Mouse (Mus musculus): ENCODE data around the gene Gal3st4.

The Gal3st4 gene

DNA sequence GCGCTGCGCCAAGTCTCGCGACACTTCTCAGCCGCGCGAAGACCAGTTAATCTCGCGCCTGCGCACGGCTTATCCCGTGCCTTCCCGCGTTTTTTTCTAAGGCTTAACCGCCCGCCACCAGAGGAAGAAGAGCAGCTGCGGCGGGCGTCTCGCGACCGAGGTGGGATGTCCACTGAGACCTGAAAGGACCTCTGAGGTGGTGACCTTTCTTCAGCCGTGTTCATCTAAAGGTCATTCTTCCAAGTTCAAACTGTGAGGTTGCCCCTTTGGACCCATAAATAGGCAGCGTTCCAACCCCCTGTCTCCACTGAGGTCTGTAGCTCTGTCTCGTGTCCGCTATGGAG lies 7.8 kb upstream of the Gal3st4 start:
- H3K9me3 ChIP-seq (ENCODE audit: low read length): no peaks in the 10 kb centered on the region
- H3K36me3 ChIP-seq (ENCODE audit: insufficient read depth, low read length): peaks cover 65% of the 10 kb centered on the region
- TF ChIP-seq POU5F1 (IDR thresholded peaks at IDR 0.05; ENCODE audit: borderline replicate concordance, low read length): no peak
- TF ChIP-seq CTCF (conservative IDR thresholded peaks at IDR 0.05; ENCODE audit: low read length): no peak
- TF ChIP-seq NANOG (IDR thresholded peaks at IDR 0.05; ENCODE audit: borderline replicate concordance, low read length): no peak
- peak overlapping the region; percentile 88 for H3K4me3 ChIP-seq (replicated peaks; ENCODE audit: low read length)
- H3K27me3 ChIP-seq (ENCODE audit: insufficient read depth, low read length): peaks cover 32% of the 10 kb centered on the region
- peaks cover 47% of the 10 kb centered on the region for H3K4me1 ChIP-seq (replicated peaks; ENCODE audit: low read depth, low read length)

DNA sequence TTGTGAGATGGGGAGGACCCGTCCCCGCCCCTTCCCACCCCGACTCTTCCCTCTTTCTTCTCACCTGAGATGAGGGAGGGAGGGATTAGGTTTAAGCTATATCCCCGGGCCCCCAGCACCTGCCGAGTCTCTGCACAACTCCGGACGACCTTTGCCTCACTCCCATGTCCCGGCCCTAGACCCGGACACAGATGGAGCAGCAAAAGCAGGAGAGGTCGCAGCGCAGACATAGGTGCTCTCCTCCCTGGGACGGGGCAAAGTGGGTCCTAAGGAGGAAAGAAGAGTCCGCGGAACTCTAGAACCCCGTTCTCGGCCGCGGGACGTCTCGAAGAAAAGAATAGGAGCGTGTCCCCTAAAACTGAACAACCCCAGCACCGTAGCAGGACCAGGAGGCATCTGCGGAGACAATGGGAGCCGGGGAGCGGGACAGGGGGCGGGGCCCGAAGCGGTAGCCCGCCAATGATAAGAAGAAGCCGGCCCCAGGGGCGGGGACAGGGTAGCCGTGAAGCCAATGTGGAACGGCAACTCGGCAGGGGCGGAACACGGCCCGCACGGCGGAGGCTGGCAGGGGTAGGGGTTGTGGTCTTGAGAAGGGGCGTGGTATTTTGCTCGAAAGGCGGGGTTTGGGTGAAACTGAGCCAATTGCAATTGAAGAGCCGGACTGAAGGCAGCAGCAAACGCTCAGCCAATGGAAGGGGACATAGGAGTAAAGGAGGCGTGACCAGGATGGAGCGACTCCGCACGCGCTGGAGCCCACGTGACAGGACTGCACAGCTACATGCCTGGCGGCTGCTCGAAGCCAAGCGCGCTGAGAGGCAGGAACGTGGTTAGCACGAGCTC lies 7.2 kb upstream of the Gal3st4 start, which contains the start of the genes Gm43720, Gpc2 and Stag3:
Gene Gm43720, minus strand, starts transcription at position 374 of the 840 bp plus-strand sequence.
Gene Gpc2, minus strand, starts transcription at position 421 of the 840 bp plus-strand sequence.
Gene Stag3, plus strand, starts transcription at position 656 of the 840 bp plus-strand sequence.
- no peaks in the 10 kb centered on the region for H3K9me3 ChIP-seq (ENCODE audit: low read length)
- H3K4me1 ChIP-seq (replicated peaks; ENCODE audit: low read depth, low read length): peaks cover 53% of the 10 kb centered on the region
- peaks cover 37% of the 10 kb centered on the region for H3K27me3 ChIP-seq (ENCODE audit: insufficient read depth, low read length)
- peak within 1 kb of the TSS; percentile 88 for H3K4me3 ChIP-seq (replicated peaks; ENCODE audit: low read length)
- H3K36me3 ChIP-seq (ENCODE audit: insufficient read depth, low read length): peaks cover 60% of the 10 kb centered on the region
- TF ChIP-seq NANOG (IDR thresholded peaks at IDR 0.05; ENCODE audit: borderline replicate concordance, low read length): no peak
- no peak for TF ChIP-seq CTCF (conservative IDR thresholded peaks at IDR 0.05; ENCODE audit: low read length)
- TF ChIP-seq POU5F1 (IDR thresholded peaks at IDR 0.05; ENCODE audit: borderline replicate concordance, low read length): no peak

DNA sequence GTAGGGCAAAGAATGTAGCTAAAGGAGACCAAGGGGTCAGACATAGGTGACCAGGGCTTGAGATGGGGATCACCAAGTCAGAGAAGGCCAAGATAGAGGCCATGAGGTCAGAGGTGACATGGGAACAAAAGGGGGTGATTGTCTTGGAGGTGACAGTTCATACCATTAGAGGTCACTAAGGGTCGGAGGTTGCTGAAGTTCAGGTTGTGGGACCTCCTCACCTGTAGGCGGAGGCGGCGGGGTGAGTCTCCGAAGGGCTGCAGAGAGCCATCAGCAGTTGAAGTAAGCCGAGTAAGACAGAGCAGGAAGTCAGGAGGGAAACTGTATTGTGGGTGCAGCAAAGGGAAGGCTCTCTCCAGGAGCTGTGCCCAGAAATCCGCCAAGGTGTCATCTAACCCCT lies 5.4 kb upstream of the Gal3st4 start:
- Histone ChIP-seq H3K9me3 (ENCODE audit: low read length) (no peaks in the 10 kb centered on the region), H3K4me1 (replicated peaks; ENCODE audit: low read depth, low read length) (peaks cover 64% of the 10 kb centered on the region), H3K27me3 (ENCODE audit: insufficient read depth, low read length) (peaks cover 46% of the 10 kb centered on the region), H3K36me3 (ENCODE audit: insufficient read depth, low read length) (peaks cover 49% of the 10 kb centered on the region), H3K4me3 (replicated peaks; ENCODE audit: low read length) (no peak overlapping the region)
- TF ChIP-seq CTCF (conservative IDR thresholded peaks at IDR 0.05; ENCODE audit: low read length): no peak

DNA sequence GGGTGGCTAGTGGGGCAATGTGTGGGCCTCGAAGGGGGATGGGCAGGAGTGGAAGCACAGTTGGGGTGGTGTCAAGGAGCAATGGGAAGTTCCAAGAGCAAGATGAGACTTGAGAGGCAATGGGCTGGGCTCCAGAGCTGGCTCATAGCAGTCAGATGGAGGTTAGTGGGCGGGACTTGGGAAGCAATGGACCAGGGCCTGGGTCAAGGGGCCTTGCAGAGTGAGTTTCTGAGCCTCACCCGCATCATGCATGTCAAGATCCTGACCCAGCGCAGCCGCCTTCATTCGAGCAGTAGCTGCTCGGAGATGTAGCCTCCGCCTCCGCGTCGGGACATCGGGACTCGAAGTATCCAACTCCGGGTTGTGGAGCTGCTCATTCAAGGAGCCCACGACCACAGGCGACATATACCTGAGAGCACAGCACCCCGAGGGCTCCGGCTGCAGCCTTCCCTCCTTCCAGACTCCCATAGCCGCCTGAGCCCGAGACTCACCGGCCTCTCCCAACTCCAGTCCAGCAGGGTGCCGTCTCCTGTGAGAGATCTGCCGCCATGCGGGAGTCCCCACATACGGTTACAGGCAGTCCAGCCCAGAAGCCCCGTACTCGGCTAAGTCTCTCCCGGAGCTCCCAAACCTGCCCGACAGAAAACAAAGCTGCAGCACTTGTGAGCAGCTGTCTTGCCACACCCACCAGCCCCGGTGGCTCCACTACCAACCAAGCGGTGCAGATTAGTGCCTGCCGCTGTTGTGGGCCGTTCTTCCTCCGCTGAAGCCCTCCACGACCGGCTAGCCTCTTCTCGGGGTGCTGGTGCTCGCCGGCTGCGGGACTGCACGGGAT lies 2.8 kb upstream of the Gal3st4 start:
- H3K4me3 ChIP-seq (replicated peaks; ENCODE audit: low read length): peak overlapping the region; percentile 66
- TF ChIP-seq CTCF (conservative IDR thresholded peaks at IDR 0.05; ENCODE audit: low read length) (no peak), NANOG (IDR thresholded peaks at IDR 0.05; ENCODE audit: borderline replicate concordance, low read length) (no peak), POU5F1 (IDR thresholded peaks at IDR 0.05; ENCODE audit: borderline replicate concordance, low read length) (no peak)

DNA sequence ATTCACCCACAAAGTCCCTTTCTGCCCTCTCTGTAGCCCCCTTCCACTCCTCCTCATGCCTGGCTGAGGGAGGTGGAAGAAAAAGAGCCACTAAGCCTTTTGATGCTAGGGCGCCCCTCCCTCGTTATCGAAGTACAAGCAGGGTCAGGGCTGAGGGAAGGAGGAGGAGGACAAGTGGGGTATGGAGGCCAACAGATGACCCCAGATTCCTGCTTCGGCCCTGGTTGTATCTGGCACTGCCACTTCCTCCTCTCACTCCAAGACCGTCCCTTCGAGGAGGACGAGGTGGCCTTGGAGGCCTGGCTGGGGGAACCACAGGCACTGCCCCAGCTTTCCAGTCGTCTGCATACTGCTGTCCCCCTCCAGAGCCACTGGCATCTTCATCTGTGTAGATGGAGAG lies 1.5 kb upstream of the Gal3st4 start:
- H3K27me3 ChIP-seq (ENCODE audit: insufficient read depth, low read length): peaks cover 78% of the 10 kb centered on the region
- no peak for TF ChIP-seq NANOG (IDR thresholded peaks at IDR 0.05; ENCODE audit: borderline replicate concordance, low read length)
- no peak for TF ChIP-seq POU5F1 (IDR thresholded peaks at IDR 0.05; ENCODE audit: borderline replicate concordance, low read length)
- TF ChIP-seq CTCF (conservative IDR thresholded peaks at IDR 0.05; ENCODE audit: low read length): no peak
- no peaks in the 10 kb centered on the region for H3K9me3 ChIP-seq (ENCODE audit: low read length)
- peaks cover 32% of the 10 kb centered on the region for H3K36me3 ChIP-seq (ENCODE audit: insufficient read depth, low read length)
- peaks cover 59% of the 10 kb centered on the region for H3K4me1 ChIP-seq (replicated peaks; ENCODE audit: low read depth, low read length)
- no peak overlapping the region for H3K4me3 ChIP-seq (replicated peaks; ENCODE audit: low read length)

More for the DNA sequence above, 2.8 kb upstream of the Gal3st4 start:
- Histone ChIP-seq H3K36me3 (ENCODE audit: insufficient read depth, low read length) (peaks cover 32% of the 10 kb centered on the region), H3K9me3 (ENCODE audit: low read length) (no peaks in the 10 kb centered on the region), H3K4me1 (replicated peaks; ENCODE audit: low read depth, low read length) (peaks cover 65% of the 10 kb centered on the region), H3K27me3 (ENCODE audit: insufficient read depth, low read length) (peaks cover 70% of the 10 kb centered on the region)

DNA sequence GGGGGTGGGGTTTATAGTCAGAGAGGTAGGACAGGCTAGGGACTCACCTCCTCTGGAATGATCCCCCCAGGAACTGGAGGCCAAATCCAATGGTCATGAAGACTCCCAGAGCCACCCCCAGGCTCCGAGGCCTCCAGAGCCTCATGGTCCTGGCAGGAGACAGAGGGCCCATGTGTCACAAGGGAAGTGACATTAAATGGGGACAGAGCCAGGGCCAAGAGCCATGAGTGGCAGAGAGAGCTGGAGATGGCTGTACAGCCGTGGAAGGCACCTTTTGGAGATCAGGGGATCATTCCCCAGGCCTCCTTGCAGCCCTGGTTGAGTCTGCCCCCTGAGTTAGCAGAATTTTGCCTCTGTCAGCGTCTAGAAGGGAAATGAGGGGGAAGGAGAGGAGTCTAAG lies 1.4 kb downstream of the Gal3st4 start:
- H3K4me3 ChIP-seq (replicated peaks; ENCODE audit: low read length): no peak overlapping the region
- TF ChIP-seq POU5F1 (IDR thresholded peaks at IDR 0.05; ENCODE audit: borderline replicate concordance, low read length) (no peak), CTCF (conservative IDR thresholded peaks at IDR 0.05; ENCODE audit: low read length) (no peak), NANOG (IDR thresholded peaks at IDR 0.05; ENCODE audit: borderline replicate concordance, low read length) (no peak)

DNA sequence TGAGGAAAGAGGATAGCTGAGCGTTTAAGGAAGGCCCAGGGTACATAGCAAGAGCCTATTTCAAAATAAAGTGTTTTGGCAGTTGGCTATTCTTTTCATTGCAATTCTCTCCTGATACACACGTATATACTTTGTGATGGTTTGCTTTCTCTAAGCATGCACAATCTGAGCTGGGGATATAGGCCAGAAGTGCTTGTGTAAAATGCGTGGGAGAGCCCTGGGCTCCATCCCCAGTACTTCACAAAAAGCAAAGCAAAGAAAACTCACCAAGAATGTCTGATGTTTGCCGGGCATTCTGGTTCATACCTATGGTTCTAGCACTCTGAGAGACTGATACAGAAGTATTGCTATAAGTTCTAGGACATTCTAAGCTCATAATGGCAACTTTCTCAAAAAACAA lies 3.7 kb downstream of the Gal3st4 start:
- Histone ChIP-seq H3K27me3 (ENCODE audit: insufficient read depth, low read length) (peaks cover 42% of the 10 kb centered on the region), H3K9me3 (ENCODE audit: low read length) (no peaks in the 10 kb centered on the region), H3K36me3 (ENCODE audit: insufficient read depth, low read length) (peaks cover 15% of the 10 kb centered on the region), H3K4me1 (replicated peaks; ENCODE audit: low read depth, low read length) (peaks cover 29% of the 10 kb centered on the region), H3K4me3 (replicated peaks; ENCODE audit: low read length) (no peak overlapping the region)
- TF ChIP-seq CTCF (conservative IDR thresholded peaks at IDR 0.05; ENCODE audit: low read length) (no peak), POU5F1 (IDR thresholded peaks at IDR 0.05; ENCODE audit: borderline replicate concordance, low read length) (no peak), NANOG (IDR thresholded peaks at IDR 0.05; ENCODE audit: borderline replicate concordance, low read length) (no peak)

More for the DNA sequence above, 1.4 kb downstream of the Gal3st4 start:
- no peaks in the 10 kb centered on the region for H3K9me3 ChIP-seq (ENCODE audit: low read length)
- H3K36me3 ChIP-seq (ENCODE audit: insufficient read depth, low read length): peaks cover 12% of the 10 kb centered on the region
- H3K4me1 ChIP-seq (replicated peaks; ENCODE audit: low read depth, low read length): peaks cover 41% of the 10 kb centered on the region
- peaks cover 59% of the 10 kb centered on the region for H3K27me3 ChIP-seq (ENCODE audit: insufficient read depth, low read length)

DNA sequence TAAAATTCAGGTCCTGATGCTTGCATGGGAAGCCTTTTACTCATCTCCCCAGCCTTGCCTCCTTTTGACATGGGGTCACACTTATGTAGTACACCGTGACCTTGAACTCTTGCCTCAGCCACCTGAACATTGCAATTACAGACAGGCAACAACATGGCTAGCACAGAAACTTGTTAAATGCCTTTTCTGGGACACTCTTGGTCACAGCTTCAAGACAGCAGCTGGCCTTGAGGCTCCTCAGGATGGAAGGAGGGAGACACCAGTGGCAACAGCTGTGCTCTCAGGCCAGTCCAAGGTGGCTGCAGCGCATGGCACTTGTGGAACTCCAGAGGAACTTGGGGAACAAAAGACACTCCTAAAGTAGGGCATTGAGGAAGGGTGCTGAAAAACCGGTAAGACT lies 5.5 kb downstream of the Gal3st4 start:
- Histone ChIP-seq H3K4me1 (replicated peaks; ENCODE audit: low read depth, low read length) (peaks cover 27% of the 10 kb centered on the region), H3K4me3 (replicated peaks; ENCODE audit: low read length) (no peak overlapping the region), H3K27me3 (ENCODE audit: insufficient read depth, low read length) (peaks cover 29% of the 10 kb centered on the region), H3K9me3 (ENCODE audit: low read length) (no peaks in the 10 kb centered on the region), H3K36me3 (ENCODE audit: insufficient read depth, low read length) (peaks cover 21% of the 10 kb centered on the region)
- TF ChIP-seq CTCF (conservative IDR thresholded peaks at IDR 0.05; ENCODE audit: low read length) (no peak), NANOG (IDR thresholded peaks at IDR 0.05; ENCODE audit: borderline replicate concordance, low read length) (no peak), POU5F1 (IDR thresholded peaks at IDR 0.05; ENCODE audit: borderline replicate concordance, low read length) (no peak)

All from E14TG2a.4 (cell line).